Mouse (Mus musculus) 3T3-L1 (cell line): ENCODE data around the gene Trappc12.

ENCODE experiments used
- DNase-seq: peaks from one replicate; pipeline ENCODE4 v3.0.0-alpha.2; 2015; ENCODE audit warnings: low read depth, low spot score

Trappc12 gene

DNA sequence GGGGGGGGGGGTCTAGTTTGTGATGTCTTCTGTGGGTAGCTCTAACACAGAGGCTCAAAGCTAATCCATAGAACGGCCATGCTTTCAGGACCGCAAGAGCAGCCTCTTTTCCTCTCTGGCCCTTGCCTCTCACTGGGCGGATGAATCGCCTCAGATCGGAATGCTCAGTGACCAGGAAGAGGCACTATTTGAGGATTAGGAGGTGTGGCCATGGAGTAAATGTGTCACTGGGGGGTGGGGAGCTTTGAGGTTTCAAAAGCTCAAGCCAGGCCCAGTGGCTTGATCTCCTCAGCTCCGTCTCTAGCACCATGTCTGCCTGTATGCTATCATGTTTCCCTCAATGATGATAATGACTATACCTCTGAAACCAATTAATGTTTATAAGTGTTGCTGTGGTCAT, 61.3 kb downstream of the Trappc12 start:
- peak; percentile 31 for DNase-seq

DNA sequence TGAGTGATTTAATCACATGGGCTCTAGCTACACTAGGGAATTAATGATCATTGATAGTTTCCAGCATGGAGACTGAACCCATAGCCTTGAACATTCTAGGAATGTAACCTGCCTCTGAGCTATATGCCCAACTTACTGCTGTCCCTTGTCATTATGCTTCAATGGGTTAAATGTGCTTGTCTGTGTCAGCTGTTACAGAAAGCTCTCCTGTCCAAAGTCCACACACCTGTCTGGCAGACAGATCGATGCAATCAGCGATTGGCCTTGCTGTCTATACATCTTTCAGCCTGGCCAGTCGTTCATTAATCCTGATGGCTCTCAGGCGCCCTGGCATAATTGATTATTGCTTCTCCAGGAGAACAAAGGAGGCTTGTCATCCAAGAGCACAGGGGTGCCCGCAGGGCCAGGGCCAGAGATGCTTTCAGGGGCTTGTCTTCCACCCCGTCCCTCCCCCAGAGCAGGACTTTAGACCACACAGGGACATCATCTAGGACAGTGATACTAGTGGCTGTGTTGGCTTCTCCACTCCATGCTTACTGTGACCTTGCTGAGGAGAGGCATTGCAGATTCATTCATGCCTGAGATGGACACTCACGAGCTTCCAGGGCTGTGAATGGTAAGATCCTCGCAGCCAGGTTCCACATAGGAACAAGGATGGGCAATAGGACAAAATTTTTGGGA, 63.9 kb downstream of the Trappc12 start:
- DNase-seq, result no peak

DNA sequence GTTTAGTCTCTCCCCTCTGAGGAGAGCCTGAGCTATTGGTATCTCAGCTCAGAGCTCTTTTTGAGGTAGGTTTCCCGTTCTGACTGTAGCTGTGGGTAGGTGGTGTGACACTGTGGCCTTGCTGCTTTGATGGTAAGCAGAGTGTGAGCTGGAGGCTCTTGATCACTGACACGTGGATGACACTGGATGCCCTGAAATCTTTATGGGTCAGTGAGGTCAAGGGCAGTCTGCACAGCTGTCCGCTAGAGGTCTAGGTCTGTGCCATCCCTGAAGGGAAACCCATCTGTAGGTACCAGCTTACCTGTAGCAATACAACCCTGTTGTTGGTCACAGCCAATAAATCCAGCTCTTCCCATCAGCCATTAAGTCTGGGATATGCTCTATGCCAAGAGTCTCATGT, 64.5 kb downstream of the Trappc12 start:
- DNase-seq, result no peak

DNA sequence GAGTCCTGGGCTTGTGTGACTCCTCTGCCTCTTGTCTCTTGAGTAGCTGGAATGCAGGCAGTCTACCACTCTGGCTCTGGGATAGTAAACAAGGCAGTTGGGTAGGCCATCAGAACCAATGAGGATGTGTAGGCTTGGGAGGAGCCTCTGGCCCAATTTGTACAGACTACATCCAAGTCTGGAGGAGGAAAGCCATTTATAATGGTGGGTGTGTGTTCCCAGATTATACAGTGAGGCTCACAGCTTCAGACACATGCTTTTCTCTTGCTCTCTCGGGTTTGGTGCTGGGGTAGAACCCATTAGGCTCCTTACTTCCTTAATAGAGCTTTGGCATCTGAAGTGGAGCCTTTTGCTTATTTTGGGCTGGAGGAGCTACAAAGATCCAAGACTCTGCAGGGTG, 65.6 kb downstream of the Trappc12 start:
- no peak for DNase-seq

DNA sequence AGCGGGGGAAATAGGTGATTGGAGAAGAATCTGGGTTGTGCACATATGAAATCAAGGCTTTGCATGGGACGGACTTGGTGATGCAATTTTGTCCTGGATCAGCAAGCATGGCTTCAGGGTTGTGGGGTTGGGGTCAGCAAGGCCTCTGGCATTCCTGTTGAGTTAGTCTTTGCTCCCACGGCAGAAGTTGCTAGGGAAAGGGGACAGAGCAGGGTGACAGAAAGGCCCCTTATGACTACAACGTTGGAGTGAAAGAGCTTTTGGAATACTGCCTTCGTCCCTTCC, 74.4 kb downstream of the Trappc12 start:
- peak; percentile 76 for DNase-seq

DNA sequence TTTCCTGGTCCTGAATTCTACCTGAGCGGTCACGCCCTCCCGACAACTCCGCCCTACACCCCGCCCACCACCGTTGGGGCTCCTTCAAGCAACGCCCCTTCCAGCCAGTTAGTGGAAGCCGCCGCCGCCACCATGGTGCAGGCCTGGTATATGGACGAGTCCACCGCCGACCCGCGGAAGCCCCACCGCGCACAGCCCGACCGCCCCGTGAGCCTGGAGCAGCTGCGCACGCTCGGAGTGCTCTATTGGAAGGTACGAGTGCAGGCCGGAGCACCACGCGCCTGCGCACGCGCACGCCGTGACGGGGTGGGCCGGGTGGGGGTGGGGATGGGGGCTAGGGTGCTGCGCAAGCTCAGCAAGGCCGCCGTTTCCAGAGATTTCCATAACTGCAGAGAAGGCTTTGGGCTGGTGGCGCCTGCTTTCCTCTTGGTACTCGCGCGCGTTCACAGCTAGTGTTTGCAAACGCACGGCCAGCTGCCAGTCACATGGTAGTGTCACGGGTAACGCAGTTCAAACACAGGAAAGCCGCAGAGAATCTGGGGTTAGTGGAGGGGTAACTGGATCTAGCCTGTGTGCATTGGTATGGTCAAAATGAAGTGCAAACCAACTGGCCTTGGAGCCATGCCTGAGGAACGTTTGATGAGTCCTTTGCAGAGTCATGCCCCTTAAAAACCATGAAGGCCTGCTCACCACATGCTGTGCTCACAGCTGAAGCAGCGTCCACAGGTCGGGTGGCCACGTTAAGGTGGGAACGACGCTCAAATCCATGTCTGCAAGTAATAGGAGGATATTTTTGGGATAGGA, 74.9 kb downstream of the Trappc12 start, which contains the start of gene Adi1:
Gene Adi1, plus strand, starts transcription at position 111 of the 804 bp plus-strand sequence.
- peak; percentile 81 for DNase-seq

DNA sequence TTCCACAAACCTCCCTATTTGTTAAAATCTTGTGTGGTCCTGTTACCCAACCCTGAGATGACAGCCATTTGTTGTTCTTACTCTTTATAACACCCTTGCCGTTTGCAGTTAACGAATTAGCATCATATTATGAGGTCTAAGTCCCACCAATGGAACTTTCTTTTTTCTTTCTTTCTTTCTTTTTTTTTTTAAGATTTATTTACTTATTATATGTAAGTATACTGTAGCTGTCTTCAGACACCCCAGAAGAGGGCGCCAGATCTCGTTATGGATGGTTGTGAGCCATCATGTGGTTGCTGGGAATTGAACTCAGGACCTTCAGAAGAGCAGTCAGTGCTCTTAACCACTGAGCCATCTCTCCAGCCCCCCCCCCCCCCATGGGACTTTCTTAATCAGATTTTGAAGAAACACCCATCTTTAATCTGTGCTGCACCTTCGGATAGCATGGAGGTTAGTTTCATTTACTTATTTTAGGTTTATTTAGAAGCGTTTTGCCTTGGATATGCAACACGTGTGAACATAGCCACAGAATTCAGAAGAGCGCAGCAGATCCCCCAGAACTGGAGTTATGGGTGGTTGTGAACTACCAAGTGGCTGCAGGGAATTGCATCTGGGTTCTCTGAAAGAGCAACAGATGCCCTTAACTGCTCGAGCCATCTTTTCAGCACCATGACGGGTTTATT, 76.1 kb downstream of the Trappc12 start:
- DNase-seq, result peak; percentile 34

DNA sequence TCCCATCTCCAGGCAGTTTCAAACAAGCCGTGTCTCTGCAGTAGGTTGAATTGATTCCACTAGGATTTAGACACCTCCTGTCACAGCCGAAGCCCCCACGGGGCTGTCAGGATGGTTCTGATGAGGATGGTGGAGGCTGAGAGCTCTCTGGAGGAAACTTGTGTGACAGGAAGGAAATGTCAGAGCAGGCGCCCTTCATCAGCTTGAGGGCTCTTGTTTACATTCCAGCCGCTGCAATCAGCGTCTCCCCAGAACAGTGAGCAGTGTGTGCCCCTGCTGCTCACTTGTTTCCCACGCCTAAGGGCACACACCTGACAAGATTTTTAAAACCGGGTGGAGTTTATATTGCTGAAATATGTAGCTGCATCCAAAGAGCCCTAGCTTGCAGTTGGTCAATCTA, 83.0 kb downstream of the Trappc12 start:
- DNase-seq, result no peak

DNA sequence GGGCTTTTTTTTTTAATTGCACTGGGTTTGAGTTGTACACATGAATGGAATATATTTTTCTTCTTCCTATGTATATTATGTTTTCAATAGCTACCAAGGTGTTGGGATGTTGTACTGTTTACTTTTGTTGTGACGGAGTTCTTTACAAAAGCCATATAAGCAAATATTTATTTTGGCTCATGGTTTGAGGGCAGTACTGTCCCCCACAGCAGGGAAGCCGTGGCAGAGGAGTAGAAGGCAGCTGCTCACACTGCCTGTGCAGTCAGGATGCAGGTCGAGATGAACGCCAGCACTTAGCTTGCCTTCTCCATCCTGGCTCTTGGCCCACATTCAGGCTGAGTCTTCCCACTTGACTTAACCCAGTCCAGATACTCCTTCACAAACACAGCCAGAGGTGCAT, 83.5 kb downstream of the Trappc12 start:
- no peak for DNase-seq

DNA sequence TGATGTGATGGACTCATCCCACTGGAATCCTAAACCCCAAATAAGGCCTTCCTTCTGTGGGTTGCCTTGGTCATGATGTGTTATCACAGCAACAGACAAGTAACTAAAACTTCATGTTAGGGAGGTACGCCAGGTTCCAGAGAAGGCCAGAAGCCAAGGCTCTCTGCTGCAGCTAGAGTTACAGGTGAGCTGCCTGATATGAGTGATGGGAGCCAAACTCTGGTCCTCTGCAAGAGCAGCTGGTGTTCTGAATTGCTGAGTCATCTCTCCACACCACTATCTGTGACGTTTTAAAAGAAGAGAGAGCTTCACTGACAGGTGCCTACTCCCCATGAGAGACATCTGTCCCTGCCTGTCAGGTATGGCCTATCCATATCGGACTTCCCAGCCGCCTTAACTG, 87.6 kb downstream of the Trappc12 start:
- no peak for DNase-seq

DNA sequence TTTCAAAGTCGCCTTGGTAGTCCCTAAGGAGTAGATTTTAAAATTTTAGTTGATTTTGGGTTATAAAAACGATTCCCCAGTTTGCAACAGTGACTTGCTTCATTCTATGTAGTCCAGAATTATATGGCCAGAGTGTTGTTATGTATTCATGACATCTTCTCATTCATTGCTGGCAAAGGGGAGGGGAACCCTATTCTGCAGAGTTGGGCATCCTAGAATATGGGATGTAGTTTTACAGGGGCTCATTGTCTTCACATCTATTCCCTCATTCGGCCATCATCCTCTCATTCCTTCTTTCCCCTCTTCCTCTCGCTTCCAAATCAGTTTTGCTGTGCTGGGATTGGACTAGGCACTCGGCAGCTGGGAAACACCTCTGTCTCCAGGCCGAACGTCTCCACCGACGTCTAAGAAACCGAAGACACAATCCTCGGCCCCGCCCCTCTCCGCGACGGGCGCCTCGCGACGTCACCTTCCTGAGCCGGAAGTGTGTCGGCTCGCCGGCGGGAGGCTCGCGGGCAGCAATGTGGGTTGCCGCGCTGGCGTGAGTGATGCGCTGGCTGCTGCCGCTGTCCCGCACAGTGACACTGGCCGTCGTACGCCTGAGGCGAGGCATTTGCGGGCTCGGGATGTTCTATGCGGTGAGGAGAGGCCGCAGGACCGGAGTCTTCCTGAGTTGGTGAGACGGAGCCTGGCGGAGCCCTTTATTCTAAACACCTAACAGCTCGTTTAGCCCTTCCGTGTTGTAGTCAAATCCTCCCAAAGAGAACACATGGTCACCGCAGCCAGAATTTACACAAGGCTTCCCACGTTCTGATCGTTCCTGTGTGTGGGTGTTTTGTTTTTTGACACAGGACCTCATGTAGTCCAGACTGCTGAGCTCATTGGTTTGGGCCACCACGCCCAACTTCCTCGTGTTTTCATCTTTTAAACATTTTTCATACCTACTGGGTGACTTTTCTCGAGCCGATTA, 100.8 kb downstream of the Trappc12 start, which contains the start of gene Rnaseh1:
Gene Rnaseh1, plus strand, starts transcription at position 462 of the 970 bp plus-strand sequence.
- DNase-seq, result peak; percentile 90
